Mouse (Mus musculus): ENCODE data around the gene Glce. TPM values are rescaled to one million over a fixed set of nuclear protein-coding genes. Genes with fewer than 3 reads are reported as not detected.

Gene Glce
- polyA plus RNA-seq, 1 experiment from 2014 or later: 25.1 TPM

GRCm38 (mm10) chr9:62032206-62032605, 90.2 kb downstream of the Glce start:
- WGBS: 88% methylated on average over 3 of the region's 3 CpGs
- H3K27me3 ChIP-seq (ENCODE audit: control insufficient read depth, insufficient read depth, low read length): peaks cover 2% of the 10 kb centered on the region; the same call in 1 of the 2 replicates
- no peak overlapping the region for H3K27ac ChIP-seq (ENCODE audit: low read depth, low read length)
- no peaks in the 10 kb centered on the region for H3K9me3 ChIP-seq (ENCODE audit: control insufficient read depth, low read length)
- H3K4me1 ChIP-seq (ENCODE audit: control insufficient read depth, insufficient read depth, low read length): no peaks in the 10 kb centered on the region
- H3K4me2 ChIP-seq (ENCODE audit: low read depth, low read length): no peak overlapping the region
- no peak overlapping the region for H3K4me3 ChIP-seq (ENCODE audit: low read depth, low read length)
- no peak for ATAC-seq (ENCODE audit: low read depth)
- no peaks in the 10 kb centered on the region for H3K36me3 ChIP-seq (ENCODE audit: control insufficient read depth, insufficient read depth, low read length)
- H3K9ac ChIP-seq (replicated peaks; ENCODE audit: low read depth, low read length): no peak overlapping the region

- H3K27ac ChIP-seq (ENCODE audit: low read depth, low read length): no peak overlapping the region
- 72% methylated on average over 3 of the region's 3 CpGs for WGBS
- H3K4me1 ChIP-seq (ENCODE audit: control insufficient read depth, insufficient read depth, low read length): peaks cover 5% of the 10 kb centered on the region; the same call in 1 of the 2 replicates
- no peak overlapping the region for H3K9ac ChIP-seq (replicated peaks; ENCODE audit: low read depth, low read length)
- no peaks in the 10 kb centered on the region for H3K9me3 ChIP-seq (ENCODE audit: control insufficient read depth, low read length)
- ATAC-seq (ENCODE audit: low read depth): no peak
- H3K4me2 ChIP-seq (ENCODE audit: low read depth, low read length): no peak overlapping the region
- H3K4me3 ChIP-seq (ENCODE audit: low read depth, low read length): no peak overlapping the region
- no peaks in the 10 kb centered on the region for H3K36me3 ChIP-seq (ENCODE audit: control insufficient read depth, insufficient read depth, low read length)
- H3K27me3 ChIP-seq (ENCODE audit: control insufficient read depth, insufficient read depth, low read length): peaks cover 15% of the 10 kb centered on the region; the same call in 1 of the 2 replicates
Observed at GRCm38 (mm10) chr9:62028072-62028471, 94.4 kb downstream of the Glce start.

GRCm38 (mm10) chr9:62026600-62026999, 95.9 kb downstream of the Glce start, which contains the start of gene Paqr5:
Paqr5 (minus strand) TSS chr9:62026856.
- WGBS: under 1% methylated on average over 30 of the region's 32 CpGs
- Histone ChIP-seq H3K27ac (ENCODE audit: low read depth, low read length) (no peak within 1 kb of the TSS), H3K4me1 (ENCODE audit: control insufficient read depth, insufficient read depth, low read length) (peaks cover 5% of the 10 kb centered on the region; the same call in 1 of the 2 replicates), H3K9me3 (ENCODE audit: control insufficient read depth, low read length) (no peaks in the 10 kb centered on the region), H3K9ac (replicated peaks; ENCODE audit: low read depth, low read length) (no peak within 1 kb of the TSS), H3K36me3 (ENCODE audit: control insufficient read depth, insufficient read depth, low read length) (no peaks in the 10 kb centered on the region), H3K4me3 (ENCODE audit: low read depth, low read length) (peak within 1 kb of the TSS; percentile 26), H3K27me3 (ENCODE audit: control insufficient read depth, insufficient read depth, low read length) (peaks cover 15% of the 10 kb centered on the region; the same call in 1 of the 2 replicates), H3K4me2 (ENCODE audit: low read depth, low read length) (peak within 1 kb of the TSS; percentile 41)
- ATAC-seq (ENCODE audit: low read depth): no peak

- 52% methylated on average over 5 of the region's 5 CpGs for WGBS
- peaks cover 5% of the 10 kb centered on the region; the same call in 1 of the 2 replicates for H3K4me1 ChIP-seq (ENCODE audit: control insufficient read depth, insufficient read depth, low read length)
- no peaks in the 10 kb centered on the region for H3K9me3 ChIP-seq (ENCODE audit: control insufficient read depth, low read length)
- H3K4me3 ChIP-seq (ENCODE audit: low read depth, low read length): no peak overlapping the region
- no peak overlapping the region for H3K4me2 ChIP-seq (ENCODE audit: low read depth, low read length)
- H3K27me3 ChIP-seq (ENCODE audit: control insufficient read depth, insufficient read depth, low read length): peaks cover 15% of the 10 kb centered on the region; the same call in 1 of the 2 replicates
- H3K9ac ChIP-seq (replicated peaks; ENCODE audit: low read depth, low read length): no peak overlapping the region
- no peaks in the 10 kb centered on the region for H3K36me3 ChIP-seq (ENCODE audit: control insufficient read depth, insufficient read depth, low read length)
- no peak overlapping the region for H3K27ac ChIP-seq (ENCODE audit: low read depth, low read length)
- ATAC-seq (ENCODE audit: low read depth): no peak
Observed at GRCm38 (mm10) chr9:62025056-62025455, 97.4 kb downstream of the Glce start.

DNA sequence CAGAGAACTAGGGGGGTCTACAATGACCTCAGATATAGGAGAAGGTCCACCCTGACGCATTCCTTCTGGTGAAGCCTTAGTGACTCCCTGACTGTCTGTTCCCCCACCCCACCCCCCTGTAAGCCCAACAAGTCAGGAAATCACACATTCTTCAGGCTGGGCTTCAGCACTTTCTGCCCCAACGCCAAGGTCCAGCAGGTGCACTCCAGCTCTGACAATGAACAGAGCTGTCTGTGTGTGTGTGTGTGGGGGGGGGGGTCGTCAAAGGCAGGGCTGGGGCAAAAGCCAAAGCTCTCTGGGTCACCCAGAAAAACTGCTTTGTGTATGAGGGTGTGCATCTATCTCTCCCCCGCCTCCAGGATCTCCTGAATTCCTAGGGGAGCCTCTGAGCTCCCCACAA, 98.6 kb downstream of the Glce start:
- Histone ChIP-seq H3K4me2 (ENCODE audit: low read depth, low read length) (no peak overlapping the region), H3K9me3 (ENCODE audit: control insufficient read depth, low read length) (no peaks in the 10 kb centered on the region), H3K27me3 (ENCODE audit: control insufficient read depth, insufficient read depth, low read length) (peaks cover 15% of the 10 kb centered on the region; the same call in 1 of the 2 replicates), H3K36me3 (ENCODE audit: control insufficient read depth, insufficient read depth, low read length) (no peaks in the 10 kb centered on the region), H3K27ac (ENCODE audit: low read depth, low read length) (no peak overlapping the region), H3K4me1 (ENCODE audit: control insufficient read depth, insufficient read depth, low read length) (peaks cover 5% of the 10 kb centered on the region; the same call in 1 of the 2 replicates), H3K4me3 (ENCODE audit: low read depth, low read length) (no peak overlapping the region), H3K9ac (replicated peaks; ENCODE audit: low read depth, low read length) (no peak overlapping the region)
- ATAC-seq (ENCODE audit: low read depth): no peak
- WGBS: 48% methylated on average over 4 of the region's 4 CpGs

GRCm38 (mm10) chr9:62022961-62023680, 99.3 kb downstream of the Glce start:
- 92% methylated on average over 6 of the region's 6 CpGs for WGBS

GRCm38 (mm10) chr9:62021583-62022120, 100.8 kb downstream of the Glce start:
- H3K27me3 ChIP-seq (ENCODE audit: control insufficient read depth, insufficient read depth, low read length): peaks cover 8% of the 10 kb centered on the region; the same call in 1 of the 2 replicates

More at GRCm38 (mm10) chr9:62022961-62023680, 99.3 kb downstream of the Glce start:
- no peak overlapping the region for H3K27ac ChIP-seq (ENCODE audit: low read depth, low read length)
- no peaks in the 10 kb centered on the region for H3K36me3 ChIP-seq (ENCODE audit: control insufficient read depth, insufficient read depth, low read length)
- H3K4me2 ChIP-seq (ENCODE audit: low read depth, low read length): no peak overlapping the region
- no peak overlapping the region for H3K4me3 ChIP-seq (ENCODE audit: low read depth, low read length)
- no peak overlapping the region for H3K9ac ChIP-seq (replicated peaks; ENCODE audit: low read depth, low read length)
- ATAC-seq (ENCODE audit: low read depth): no peak
- peaks cover 5% of the 10 kb centered on the region; the same call in 1 of the 2 replicates for H3K4me1 ChIP-seq (ENCODE audit: control insufficient read depth, insufficient read depth, low read length)
- no peaks in the 10 kb centered on the region for H3K9me3 ChIP-seq (ENCODE audit: control insufficient read depth, low read length)
- H3K27me3 ChIP-seq (ENCODE audit: control insufficient read depth, insufficient read depth, low read length): peaks cover 15% of the 10 kb centered on the region; the same call in 1 of the 2 replicates

DNA sequence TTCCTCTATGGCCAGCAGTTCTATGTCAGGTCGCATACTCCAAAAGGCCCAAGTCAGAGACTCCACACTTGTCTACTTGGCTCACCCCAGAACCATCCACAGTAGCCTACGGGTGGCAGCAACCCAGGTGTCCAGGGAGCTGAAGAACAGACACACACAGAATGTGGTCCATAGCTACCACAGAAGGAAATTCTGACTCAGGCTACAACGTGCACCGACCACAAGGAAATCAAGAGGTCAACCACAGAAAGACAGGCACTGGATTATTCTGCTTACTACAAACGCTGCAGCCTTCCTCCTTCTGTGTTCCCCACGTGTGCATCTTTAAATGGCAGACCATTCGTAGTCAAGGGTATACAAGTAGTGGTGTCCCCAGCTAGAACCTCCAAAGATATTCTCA, 102.2 kb downstream of the Glce start:
- Histone ChIP-seq H3K4me3 (ENCODE audit: low read depth, low read length) (no peak overlapping the region), H3K9ac (replicated peaks; ENCODE audit: low read depth, low read length) (no peak overlapping the region), H3K9me3 (ENCODE audit: control insufficient read depth, low read length) (no peaks in the 10 kb centered on the region), H3K4me2 (ENCODE audit: low read depth, low read length) (no peak overlapping the region), H3K4me1 (ENCODE audit: control insufficient read depth, insufficient read depth, low read length) (no peaks in the 10 kb centered on the region), H3K36me3 (ENCODE audit: control insufficient read depth, insufficient read depth, low read length) (no peaks in the 10 kb centered on the region), H3K27me3 (ENCODE audit: control insufficient read depth, insufficient read depth, low read length) (peaks cover under 1% of the 10 kb centered on the region; the same call in 1 of the 2 replicates), H3K27ac (ENCODE audit: low read depth, low read length) (no peak overlapping the region)
- WGBS: 85% methylated on average over 7 of the region's 7 CpGs
- no peak for ATAC-seq (ENCODE audit: low read depth)

More at GRCm38 (mm10) chr9:62021583-62022120, 100.8 kb downstream of the Glce start:
- H3K4me1 ChIP-seq (ENCODE audit: control insufficient read depth, insufficient read depth, low read length): peaks cover 4% of the 10 kb centered on the region; the same call in 1 of the 2 replicates
- no peak overlapping the region for H3K27ac ChIP-seq (ENCODE audit: low read depth, low read length)
- no peaks in the 10 kb centered on the region for H3K36me3 ChIP-seq (ENCODE audit: control insufficient read depth, insufficient read depth, low read length)
- no peak overlapping the region for H3K4me3 ChIP-seq (ENCODE audit: low read depth, low read length)
- 38% methylated on average over 7 of the region's 7 CpGs for WGBS
- H3K9me3 ChIP-seq (ENCODE audit: control insufficient read depth, low read length): no peaks in the 10 kb centered on the region
- no peak for ATAC-seq (ENCODE audit: low read depth)
- no peak overlapping the region for H3K4me2 ChIP-seq (ENCODE audit: low read depth, low read length)
- H3K9ac ChIP-seq (replicated peaks; ENCODE audit: low read depth, low read length): no peak overlapping the region

Data from neural tube, embryonic 14.5 days (tissue).